Mouse (Mus musculus) MEL (cell line): Measurements from ENCODE around the gene Fam102b. TPM values are rescaled to one million over a fixed set of nuclear protein-coding genes. Genes with fewer than 3 reads are reported as not detected.

Experiments
- DNase-seq: peaks from one replicate; pipeline ENCODE4 v3.0.0; 2011; ENCODE audit warnings: low read depth, low spot score
- H3K27ac ChIP-seq: 2 replicates; pipeline ENCODE4 v1.5.1; 2012; ENCODE audit warnings: low read depth, mild to moderate bottlenecking, control low read depth, low read length, moderate library complexity; ENCODE audit not compliant: control insufficient read depth
- H3K27me3 ChIP-seq, 2 experiments: fragments of 150-350 bp in 1 of 2; sonication (generic) in 1 of 2; 2 replicates each; pipeline ENCODE4 v1.6.1; 2012; ENCODE audit warnings: low read length in 2 of 2, mild to moderate bottlenecking in 2 of 2, improper control_type of control experiment in 1 of 2, moderate library complexity in 1 of 2; ENCODE audit not compliant: insufficient read depth in 2 of 2, control insufficient read depth in 1 of 2
- H3K36me3 ChIP-seq, 2 experiments: 2 replicates each; pipeline ENCODE4 v1.6.1; 2012 to 2014; ENCODE audit warnings: low read length in 2 of 2, improper control_type of control experiment in 1 of 2, inconsistent platforms in 1 of 2, mild to moderate bottlenecking in 1 of 2; ENCODE audit not compliant: insufficient read depth in 2 of 2, control insufficient read depth in 1 of 2
- H3K4me1 ChIP-seq, 2 experiments: fragments of 150-350 bp in 1 of 2; sonication (generic) in 1 of 2; 2 replicates each; pipeline ENCODE4 v1.6.1; 2012; ENCODE audit warnings: low read length in 2 of 2, improper control_type of control experiment in 1 of 2, mild to moderate bottlenecking in 1 of 2; ENCODE audit not compliant: insufficient read depth in 2 of 2, control insufficient read depth in 1 of 2
- H3K4me3 ChIP-seq, 2 experiments: fragments of 150-350 bp in 1 of 2; sonication (generic) in 1 of 2; 2 replicates each; pipeline ENCODE4 v1.5.1; 2012; ENCODE audit warnings: low read depth in 2 of 2, low read length in 2 of 2, mild to moderate bottlenecking in 2 of 2, moderate library complexity in 2 of 2, control low read depth in 1 of 2, improper control_type of control experiment in 1 of 2; ENCODE audit not compliant: control insufficient read depth in 1 of 2, insufficient read depth in 1 of 2
- H3K79me2 ChIP-seq: 2 replicates; pipeline ENCODE4 v1.6.1; 2012; ENCODE audit warnings: mild to moderate bottlenecking, low read length, moderate library complexity; ENCODE audit not compliant: control insufficient read depth, poor library complexity, insufficient read depth
- H3K9ac ChIP-seq: 2 replicates; pipeline ENCODE4 v1.6.1; 2012; ENCODE audit warnings: low read depth, mild to moderate bottlenecking, control low read depth, low read length, moderate library complexity; ENCODE audit not compliant: control insufficient read depth, poor library complexity, severe bottlenecking
- H3K9me3 ChIP-seq: fragments of 150-350 bp; sonication (generic); replicated peaks from 2 replicates; pipeline ENCODE4 v1.6.1; 2012; ENCODE audit warnings: mild to moderate bottlenecking, low read length, improper control_type of control experiment, moderate library complexity; ENCODE audit not compliant: insufficient read depth
- ELF1 ChIP-seq: IDR thresholded peaks from 2 replicates; pipeline ENCODE4 v1.6.1; 2014; ENCODE audit warnings: low read depth, mild to moderate bottlenecking, inconsistent platforms, low read length, improper control_type of control experiment, moderate library complexity
- GABPA ChIP-seq: IDR thresholded peaks from 2 replicates; pipeline ENCODE4 v1.6.1; 2012; ENCODE audit warnings: low read depth, mild to moderate bottlenecking, inconsistent platforms, low read length, improper control_type of control experiment, moderate library complexity
- GATA1 ChIP-seq: IDR thresholded peaks from 2 replicates; pipeline ENCODE4 v1.6.1; 2011; ENCODE audit warnings: low read depth, low read length, improper control_type of control experiment
- HCFC1 ChIP-seq: IDR thresholded peaks from 2 replicates; pipeline ENCODE4 v1.6.1; 2012; ENCODE audit warnings: low read depth, mild to moderate bottlenecking, inconsistent platforms, low read length, improper control_type of control experiment, moderate library complexity
- JUND ChIP-seq: IDR thresholded peaks from 2 replicates; pipeline ENCODE4 v1.6.1; 2011; ENCODE audit warnings: low read depth, mild to moderate bottlenecking, improper control_type of control experiment, low read length
- MAX ChIP-seq: IDR thresholded peaks from 2 replicates; pipeline ENCODE4 v1.6.1; 2011; ENCODE audit warnings: low read length, improper control_type of control experiment
- MYB ChIP-seq: IDR thresholded peaks from 2 replicates; pipeline ENCODE4 v1.6.1; 2011; ENCODE audit warnings: mild to moderate bottlenecking, low read depth, low read length, improper control_type of control experiment
- NELFE ChIP-seq: IDR thresholded peaks from 2 replicates; pipeline ENCODE4 v1.6.1; 2011; ENCODE audit warnings: low read depth, low read length, improper control_type of control experiment
- NRF1 ChIP-seq: IDR thresholded peaks from 2 replicates; pipeline ENCODE4 v1.6.1; 2014; ENCODE audit warnings: low read depth, mild to moderate bottlenecking, inconsistent platforms, low read length, improper control_type of control experiment, moderate library complexity; ENCODE audit not compliant: poor library complexity, insufficient read depth, severe bottlenecking
- POLR2A ChIP-seq, 2 experiments: IDR thresholded peaks; 2 replicates each; pipeline ENCODE4 v1.6.1; 2011 to 2012; ENCODE audit warnings: low read length in 2 of 2, mild to moderate bottlenecking in 2 of 2, control low read depth in 1 of 2, improper control_type of control experiment in 1 of 2, low read depth in 1 of 2, moderate library complexity in 1 of 2; ENCODE audit not compliant: control insufficient read depth in 1 of 2, insufficient read depth in 1 of 2, poor library complexity in 1 of 2
- POLR2AphosphoS5 ChIP-seq: IDR thresholded peaks from 2 replicates; pipeline ENCODE4 v1.6.1; 2012; ENCODE audit warnings: low read depth, borderline replicate concordance, mild to moderate bottlenecking, inconsistent platforms, low read length, moderate library complexity, mixed read lengths
- RAD21 ChIP-seq: IDR thresholded peaks from 2 replicates; pipeline ENCODE4 v1.6.1; 2011; ENCODE audit warnings: mild to moderate bottlenecking, low read depth, low read length, improper control_type of control experiment
- SIN3A ChIP-seq: IDR thresholded peaks from 2 replicates; pipeline ENCODE4 v1.6.1; 2012; ENCODE audit warnings: low read length, improper control_type of control experiment, inconsistent platforms
- SMC3 ChIP-seq: IDR thresholded peaks from 2 replicates; pipeline ENCODE4 v1.6.1; 2011; ENCODE audit warnings: low read depth, low read length, improper control_type of control experiment
- TAL1 ChIP-seq: IDR thresholded peaks from 2 replicates; pipeline ENCODE4 v1.6.1; 2012; ENCODE audit warnings: mild to moderate bottlenecking, inconsistent platforms, low read length, moderate library complexity, mixed read lengths
- TCF12 ChIP-seq: IDR thresholded peaks from 2 replicates; pipeline ENCODE4 v1.6.1; 2014; ENCODE audit warnings: low read depth, mild to moderate bottlenecking, inconsistent platforms, low read length, improper control_type of control experiment, moderate library complexity
- USF2 ChIP-seq, 2 experiments: IDR thresholded peaks; 2 replicates each; pipeline ENCODE4 v1.6.1; 2011 to 2012; ENCODE audit warnings: improper control_type of control experiment in 2 of 2, low read length in 2 of 2, borderline replicate concordance in 1 of 2, inconsistent platforms in 1 of 2, low read depth in 1 of 2, mild to moderate bottlenecking in 1 of 2; ENCODE audit not compliant: insufficient read depth in 1 of 2
- ZC3H11A ChIP-seq: IDR thresholded peaks from 2 replicates; pipeline ENCODE4 v1.6.1; 2012; ENCODE audit warnings: low read depth, mild to moderate bottlenecking, inconsistent platforms, low read length, improper control_type of control experiment
- ZKSCAN1 ChIP-seq: IDR thresholded peaks from 2 replicates; pipeline ENCODE4 v1.6.1; 2012; ENCODE audit warnings: low read depth, mild to moderate bottlenecking, inconsistent platforms, low read length, improper control_type of control experiment, moderate library complexity
- ZMIZ1 ChIP-seq: IDR thresholded peaks from 2 replicates; pipeline ENCODE4 v1.6.1; 2012; ENCODE audit warnings: low read depth, mild to moderate bottlenecking, inconsistent platforms, low read length, improper control_type of control experiment, moderate library complexity
- polyA plus RNA-seq, 2 experiments: library from polyadenylated mRNA; stranded (reverse) in 1 of 2; unstranded in 1 of 2; fragments of >175 nt in 1 of 2; fragments of >200 nt in 1 of 2; gene quantifications; 2 replicates each; pipeline versions ENCODE4 v1.2.1 to v1.2.4; 2012; ENCODE audit warnings: low replicate concordance in 2 of 2, low read depth in 1 of 2; ENCODE audit not compliant: insufficient read length in 2 of 2, insufficient read depth in 1 of 2, missing spikeins in 1 of 2
- total RNA-seq: library from RNA; depleted of rRNA; stranded (reverse); fragments of 300-350 nt; gene quantifications from 2 replicates; pipeline ENCODE4 v1.2.3, GENCODE M21; 2012

Gene Fam102b
- total and polyA plus RNA-seq, 3 experiments = 10.4 to 26.9 (median 14.1) TPM

- TF ChIP-seq GATA1 = no peak
- H3K36me3 ChIP-seq = peaks cover 0 to 10% of the 10 kb centered on the region in 2 experiments; a peak in 2 of 4 replicates
- no peaks in the 10 kb centered on the region for H3K9me3 ChIP-seq
- no peak for DNase-seq
- no peak overlapping the region for H3K4me3 ChIP-seq
- H3K27ac ChIP-seq = no peak overlapping the region
- H3K27me3 ChIP-seq = no peaks in the 10 kb centered on the region
- no peak overlapping the region for H3K9ac ChIP-seq
- H3K79me2 ChIP-seq = no peaks in the 10 kb centered on the region
- peaks cover 8% of the 10 kb centered on the region in 2 experiments for H3K4me1 ChIP-seq
These were observed 19.2 kb downstream of the Fam102b start for GRCm38 (mm10) chr3:109008180-109008579.

- no peak for DNase-seq
- Histone ChIP-seq H3K27me3 (no peaks in the 10 kb centered on the region), H3K36me3 (no peaks in the 10 kb centered on the region)
- no peak for TF ChIP-seq GABPA
- TF ChIP-seq RAD21 = no peak
- TF ChIP-seq USF2 (IDR thresholded peaks at IDR 0.05; ENCODE audit: borderline replicate concordance in 1 of 2, insufficient read depth in 1 of 2, low read depth in 1 of 2, low read length in 2 of 2) = no peak
- TF ChIP-seq ZC3H11A = no peak
- no peak for TF ChIP-seq JUND
- no peak for TF ChIP-seq ZMIZ1
- no peak for TF ChIP-seq MYB
- TF ChIP-seq HCFC1 = no peak
- no peak for TF ChIP-seq NELFE
- no peak for TF ChIP-seq NRF1
- TF ChIP-seq ZKSCAN1 = no peak
- no peak for TF ChIP-seq TAL1
- TF ChIP-seq MAX = no peak
- no peak for TF ChIP-seq SIN3A
- TF ChIP-seq TCF12 = no peak
- no peak for TF ChIP-seq POLR2A (IDR thresholded peaks at IDR 0.05; ENCODE audit: control insufficient read depth in 1 of 2, insufficient read depth in 1 of 2, low read depth in 1 of 2, low read length in 2 of 2, poor library complexity in 1 of 2)
- no peak for TF ChIP-seq SMC3
- TF ChIP-seq POLR2AphosphoS5 = no peak
- no peak for TF ChIP-seq ELF1
- TF ChIP-seq, all 39 proteins: peak for 0
- Histone ChIP-seq H3K4me3 (no peak overlapping the region), H3K9ac (no peak overlapping the region), H3K27ac (no peak overlapping the region), H3K79me2 (no peaks in the 10 kb centered on the region), H3K9me3 (no peaks in the 10 kb centered on the region), H3K4me1 (0 out of 4 replicates have a peak, but pooled peaks cover 0 to 3% of the 10 kb centered on the region in 2 experiments)
These were observed 21.6 kb downstream of the Fam102b start for GRCm38 (mm10) chr3:109005777-109006176.
